Mouse (Mus musculus) liver, postnatal 0 days (tissue): ENCODE data around the gene Secisbp2. TPM values are rescaled to one million over a fixed set of nuclear protein-coding genes. Genes with fewer than 3 reads are reported as not detected.
A peak's percentile ranks its signal among the peaks of the same experiment; 100 is the strongest.

Experiments
- ATAC-seq: fragments of 200-750 bp; cut with Nextera tagmentation; 2 replicates; pipeline ENCODE4 v1.8.0; 2017; ENCODE audit warnings: mild to moderate bottlenecking, moderate library complexity
- DNase-seq: peaks from one replicate; pipeline ENCODE4 v3.0.0-alpha.2; 2016
- H3K27ac ChIP-seq: fragments of 300-500 bp; sonication (generic); 2 replicates; pipeline ENCODE4 v1.5.1; 2014; ENCODE audit warnings: antibody characterized with exemption, moderate library complexity, mild to moderate bottlenecking, low read depth
- H3K27me3 ChIP-seq: fragments of 300-500 bp; sonication (generic); 2 replicates; pipeline ENCODE4 v1.6.1; 2014; ENCODE audit warnings: low read length, control low read depth, mixed read lengths; ENCODE audit not compliant: insufficient read depth
- H3K36me3 ChIP-seq: fragments of 300-500 bp; sonication (generic); replicated peaks from 2 replicates; pipeline ENCODE4 v1.6.1; 2014; ENCODE audit warnings: mild to moderate bottlenecking, control low read depth, low read length, moderate library complexity, mixed read lengths; ENCODE audit not compliant: insufficient read depth
- H3K4me1 ChIP-seq: fragments of 300-500 bp; sonication (generic); 2 replicates; pipeline ENCODE4 v1.6.1; 2014; ENCODE audit warnings: antibody characterized with exemption, mild to moderate bottlenecking, control low read depth; ENCODE audit not compliant: insufficient read depth
- H3K4me2 ChIP-seq: fragments of 300-500 bp; sonication (generic); 2 replicates; pipeline ENCODE4 v1.6.1; 2014; ENCODE audit warnings: low read depth, mild to moderate bottlenecking, low read length, moderate library complexity, mixed read lengths
- H3K4me3 ChIP-seq: fragments of 300-500 bp; sonication (generic); 2 replicates; pipeline ENCODE4 v1.5.1; 2014; ENCODE audit warnings: low read depth, low read length
- H3K9ac ChIP-seq: fragments of 300-500 bp; sonication (generic); replicated peaks from 2 replicates; pipeline ENCODE4 v1.6.1; 2014; ENCODE audit warnings: mild to moderate bottlenecking, moderate library complexity
- H3K9me3 ChIP-seq: fragments of 300-500 bp; sonication (generic); 2 replicates; pipeline ENCODE4 v1.6.1; 2016; ENCODE audit warnings: mild to moderate bottlenecking, control low read depth, low read length, mixed read lengths
- CTCF ChIP-seq: sonication (generic); IDR thresholded peaks from 2 replicates; pipeline ENCODE4 v1.5.1; 2016; ENCODE audit warnings: antibody characterized with exemption, low read depth
- EP300 ChIP-seq: IDR thresholded peaks from 2 replicates; pipeline ENCODE4 v1.6.1; 2016; ENCODE audit warnings: antibody characterized with exemption, low read depth, mild to moderate bottlenecking
- WGBS: fragments of 180-500 bp; shearing (Covaris S2); extraction: QIAGEN DNeasy Blood & Tissue Kit; methylation state at CpG from one replicate; pipeline ENCODE4 v1.1.7; 2014; ENCODE audit not compliant: insufficient replicate concordance; 5-methylcytosine and 5-hydroxymethylcytosine counted together
- polyA plus RNA-seq: library from polyadenylated mRNA; unstranded; fragments of >200 nt; fragmentation: Nextera tagmentation; extraction: Ambion mirVana; gene quantifications from 2 replicates; pipeline ENCODE4 v1.2.1, GENCODE M21; 2015

The Secisbp2 gene
- polyA plus RNA-seq, 1 experiment from 2014 or later, result 12.2 TPM

- ATAC-seq (no peak), DNase-seq (no peak)
- Histone ChIP-seq H3K27ac (no peak overlapping the region), H3K4me2 (no peak overlapping the region), H3K27me3 (no peaks in the 10 kb centered on the region), H3K9me3 (no peaks in the 10 kb centered on the region), H3K4me1 (no peaks in the 10 kb centered on the region), H3K9ac (no peak overlapping the region), H3K36me3 (no peaks in the 10 kb centered on the region; the same call in 1 of the 2 replicates), H3K4me3 (no peak overlapping the region)
- WGBS, result 75% methylated on average over 3 of the region's 3 CpGs
- TF ChIP-seq EP300 (no peak), CTCF (no peak)
Measured at GRCm38 (mm10) chr13:51719256-51719655, 67.8 kb downstream of the Secisbp2 start.

- no peak overlapping the region for H3K9ac ChIP-seq
- H3K27me3 ChIP-seq, result no peaks in the 10 kb centered on the region
- ATAC-seq (no peak), DNase-seq (no peak)
- 70% methylated on average over 4 of the region's 4 CpGs for WGBS
- no peak overlapping the region for H3K27ac ChIP-seq
- H3K4me3 ChIP-seq, result no peak overlapping the region
- no peak for TF ChIP-seq CTCF
- no peaks in the 10 kb centered on the region for H3K9me3 ChIP-seq
- no peak overlapping the region for H3K4me2 ChIP-seq
- no peaks in the 10 kb centered on the region for H3K36me3 ChIP-seq
- H3K4me1 ChIP-seq, result no peaks in the 10 kb centered on the region
Measured at GRCm38 (mm10) chr13:51720556-51720955, 69.1 kb downstream of the Secisbp2 start.

- Histone ChIP-seq H3K9ac (no peak overlapping the region), H3K4me1 (peaks cover 6% of the 10 kb centered on the region; the same call in 1 of the 2 replicates), H3K9me3 (no peaks in the 10 kb centered on the region), H3K27ac (no peak overlapping the region), H3K4me2 (no peak overlapping the region), H3K36me3 (no peaks in the 10 kb centered on the region), H3K4me3 (no peak overlapping the region), H3K27me3 (no peaks in the 10 kb centered on the region)
- ATAC-seq, result no peak
- no peak for DNase-seq
- TF ChIP-seq CTCF, result no peak
- no peak for TF ChIP-seq EP300
- WGBS, result 70% methylated on average over 5 of the region's 5 CpGs
Measured at GRCm38 (mm10) chr13:51723114-51723513, 71.6 kb downstream of the Secisbp2 start.

- 74% methylated on average over 6 of the region's 6 CpGs for WGBS
- Histone ChIP-seq H3K9ac (no peak overlapping the region), H3K27ac (no peak overlapping the region), H3K27me3 (no peaks in the 10 kb centered on the region), H3K4me2 (no peak overlapping the region), H3K36me3 (no peaks in the 10 kb centered on the region), H3K4me1 (peaks cover 6% of the 10 kb centered on the region; the same call in 1 of the 2 replicates), H3K4me3 (no peak overlapping the region), H3K9me3 (no peaks in the 10 kb centered on the region)
- no peak for ATAC-seq
- no peak for DNase-seq
- TF ChIP-seq EP300, result no peak
- TF ChIP-seq CTCF, result no peak
Measured at GRCm38 (mm10) chr13:51724566-51724965, 73.1 kb downstream of the Secisbp2 start.

- WGBS, result 83% methylated on average over 7 of the region's 7 CpGs
- Histone ChIP-seq H3K9ac (no peak overlapping the region), H3K9me3 (no peaks in the 10 kb centered on the region), H3K4me1 (peaks cover 13% of the 10 kb centered on the region), H3K4me3 (no peak overlapping the region), H3K36me3 (no peaks in the 10 kb centered on the region), H3K27me3 (no peaks in the 10 kb centered on the region), H3K4me2 (no peak overlapping the region), H3K27ac (no peak overlapping the region)
- no peak for ATAC-seq
- TF ChIP-seq EP300, result no peak
- TF ChIP-seq CTCF, result no peak
- DNase-seq, result no peak
Measured at GRCm38 (mm10) chr13:51725446-51725845, 73.9 kb downstream of the Secisbp2 start.

- H3K4me1 ChIP-seq, result peaks cover 14% of the 10 kb centered on the region
- H3K4me3 ChIP-seq, result no peak overlapping the region
- WGBS, result 65% methylated on average over 8 of the region's 8 CpGs
- no peak for DNase-seq
- H3K9me3 ChIP-seq, result no peaks in the 10 kb centered on the region
- TF ChIP-seq EP300 (no peak), CTCF (no peak)
- no peaks in the 10 kb centered on the region for H3K27me3 ChIP-seq
- ATAC-seq, result peak; percentile 72
- H3K4me2 ChIP-seq, result no peak overlapping the region
- no peaks in the 10 kb centered on the region for H3K36me3 ChIP-seq
- H3K9ac ChIP-seq, result no peak overlapping the region
- no peak overlapping the region for H3K27ac ChIP-seq
Measured at GRCm38 (mm10) chr13:51725926-51726574, 74.6 kb downstream of the Secisbp2 start.
